Mouse (Mus musculus) heart, postnatal 0 days (tissue): Measurements from ENCODE around the gene Tmem191c.

Experiments used
- CTCF ChIP-seq: IDR thresholded peaks from 2 replicates; pipeline ENCODE4 v1.5.1; 2016; ENCODE audit warnings: antibody characterized with exemption, control low read depth, low read depth
- EP300 ChIP-seq: IDR thresholded peaks from 2 replicates; pipeline ENCODE4 v1.6.1; 2016; ENCODE audit warnings: antibody characterized with exemption, low read depth

DNA sequence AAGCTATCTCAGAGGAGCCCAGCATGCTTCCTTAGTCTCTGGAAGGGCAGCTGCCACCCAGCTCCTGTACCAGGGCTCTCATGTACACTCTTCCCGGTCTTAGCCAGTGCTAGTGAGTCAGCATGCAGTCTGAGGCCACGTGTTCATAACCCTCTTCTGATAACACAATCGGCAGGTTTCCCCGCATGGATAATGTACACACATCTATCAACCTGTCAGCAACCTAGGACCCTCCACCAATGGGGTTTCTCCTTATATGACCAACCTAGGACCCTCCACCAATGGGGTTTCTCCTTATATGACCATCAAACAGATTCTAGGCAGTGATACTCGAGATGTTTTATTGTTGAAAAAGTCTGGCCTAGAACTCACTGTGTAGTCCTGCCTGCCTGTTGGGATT, 7.9 kb upstream of the Tmem191c start:
- TF ChIP-seq CTCF = no peak
- no peak for TF ChIP-seq EP300
